Mouse (Mus musculus): ENCODE measurements around the gene Caln1.

DNA sequence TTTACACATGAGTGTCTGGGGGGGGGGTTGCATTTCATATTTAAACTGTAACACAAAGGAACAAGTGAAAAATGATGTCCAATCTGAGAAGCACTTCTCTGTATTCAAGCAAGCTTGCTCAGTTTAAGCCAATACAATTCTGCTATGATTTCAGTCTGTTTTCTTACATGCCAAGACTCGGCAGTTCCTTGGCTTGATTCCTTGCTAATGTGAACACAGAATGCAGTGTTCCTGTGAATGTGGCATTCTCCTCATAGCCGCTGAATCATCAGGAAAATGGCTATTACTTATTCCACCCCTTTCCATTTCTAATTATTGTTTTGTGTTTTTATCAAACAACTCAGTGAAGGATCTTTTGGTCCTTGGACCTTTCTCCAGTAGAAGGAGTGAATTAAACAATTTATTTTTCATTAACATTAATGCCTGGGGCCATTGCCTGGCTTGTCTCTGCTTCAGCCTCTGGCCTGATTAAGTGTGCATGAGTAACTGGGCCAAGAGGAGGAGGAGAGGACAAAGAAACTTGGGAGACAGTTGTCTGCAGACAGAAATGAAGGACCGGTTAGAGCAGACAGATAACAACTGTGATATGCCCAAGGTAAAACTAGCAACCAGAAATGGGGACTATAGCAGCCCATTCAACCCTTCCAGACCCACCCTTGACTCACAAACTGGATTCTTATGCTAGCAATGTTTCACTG, 423.6 kb downstream of the Caln1 start:
- TF ChIP-seq CTCF (IDR thresholded peaks at IDR 0.05 in 2 of 3, conservative IDR thresholded peaks at IDR 0.05 in 1 of 3; ENCODE audit: control insufficient read depth in 1 of 3, insufficient read depth in 1 of 3, low read depth in 2 of 3, low read length in 3 of 3, poor library complexity in 1 of 3, severe bottlenecking in 1 of 3) (no peak), TBP (IDR thresholded peaks at IDR 0.05; ENCODE audit: low read depth, low read length) (no peak), E2F4 (IDR thresholded peaks at IDR 0.05; ENCODE audit: borderline replicate concordance, low read depth, low read length) (no peak), EP300 (IDR thresholded peaks at IDR 0.05; ENCODE audit: low read depth in 1 of 2, low read length in 2 of 2) (no peak), SIN3A (IDR thresholded peaks at IDR 0.05; ENCODE audit: low read length) (no peak), ZC3H11A (IDR thresholded peaks at IDR 0.05; ENCODE audit: low read depth, low read length) (no peak), POLR2A (IDR thresholded peaks at IDR 0.05; ENCODE audit: control insufficient read depth in 1 of 2, insufficient read depth in 1 of 2, low read depth in 1 of 2, low read length in 2 of 2, poor library complexity in 1 of 2) (no peak), MAX (IDR thresholded peaks at IDR 0.05; ENCODE audit: low read length) (no peak), USF1 (IDR thresholded peaks at IDR 0.05; ENCODE audit: low read depth, low read length) (no peak)
